Mouse (Mus musculus): ENCODE measurements at regions not wholly inside any gene's neighbourhood (a gene's known extent, or its start where the extent isn't known, plus 50 kb on each side); places are given as distances from the start of the nearest gene placed in this dataset.

- no peak for TF ChIP-seq POLR2A (IDR thresholded peaks at IDR 0.05; ENCODE audit: insufficient read length, low read depth)
- TF ChIP-seq TCF12 (IDR thresholded peaks at IDR 0.05; ENCODE audit: insufficient read depth, poor library complexity, severe bottlenecking): no peak
- TF ChIP-seq E2F4 (IDR thresholded peaks at IDR 0.05; ENCODE audit: insufficient read depth): no peak
- TF ChIP-seq CEBPB (IDR thresholded peaks at IDR 0.05; ENCODE audit: insufficient read depth, poor library complexity, severe bottlenecking): no peak
- no peak for TF ChIP-seq MAX (IDR thresholded peaks at IDR 0.05; ENCODE audit: low read depth)
These were observed 58.6 kb upstream of the Arl15 start for GRCm38 (mm10) chr13:113735611-113736285.
